Mouse (Mus musculus): ENCODE results near the gene Nhsl1.

Nhsl1 gene

DNA sequence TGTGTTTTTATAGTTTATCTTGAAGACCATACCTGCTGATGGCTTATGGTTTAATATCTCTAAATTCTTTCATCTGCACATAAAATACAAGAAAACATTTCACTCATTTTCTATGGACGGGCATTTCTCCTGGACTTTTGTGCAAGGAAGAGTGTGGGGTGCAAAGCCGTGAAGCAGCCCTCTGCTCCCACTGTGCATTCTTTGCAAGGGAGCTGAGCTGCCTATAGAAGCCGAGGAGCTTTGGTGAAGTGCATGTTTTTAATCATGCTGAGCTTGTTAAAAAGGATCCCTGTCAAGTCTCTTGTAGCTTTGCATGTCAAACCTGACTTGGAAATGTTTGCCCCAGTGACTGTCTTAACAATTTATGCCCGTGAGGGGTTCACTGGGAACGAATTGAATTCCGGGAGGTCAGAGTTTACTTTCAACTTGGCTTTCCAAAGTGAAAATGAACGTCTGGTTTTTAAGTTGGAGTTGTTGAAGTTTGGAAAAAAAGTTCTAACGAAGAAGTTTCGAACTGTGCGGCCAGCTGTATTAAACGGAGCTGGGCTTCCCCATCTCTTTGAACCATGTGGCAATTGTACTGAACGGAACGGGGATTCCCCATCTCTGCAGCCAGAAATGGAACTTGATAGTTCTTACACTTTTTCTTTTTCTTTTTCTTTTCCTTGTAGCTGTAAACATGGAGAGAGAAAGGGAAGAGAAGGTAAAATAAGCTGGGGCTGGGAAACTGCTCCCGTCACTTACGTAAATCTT lies 22.8 kb downstream of the Nhsl1 start:
- DNase-seq (ENCODE audit: low spot score in 2 of 2) = no peak

DNA sequence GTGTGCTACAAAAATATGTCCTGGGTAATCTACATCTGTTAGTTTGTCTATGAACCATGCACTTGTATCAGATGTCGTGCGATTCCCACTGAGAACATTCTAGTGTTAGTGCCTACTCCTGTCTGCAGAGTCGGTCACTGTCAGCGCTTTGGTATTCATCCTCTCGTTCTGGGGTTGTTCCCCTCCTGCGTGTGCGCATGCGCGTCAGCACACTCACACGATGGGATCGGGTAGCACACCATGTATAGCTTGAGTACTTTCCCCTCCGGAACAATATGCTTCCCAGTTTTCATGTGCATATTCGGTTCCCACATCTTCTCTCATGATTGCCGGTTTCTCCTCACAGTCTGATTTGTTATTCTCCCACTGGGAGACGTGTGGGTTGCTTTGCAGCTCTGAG lies 28.4 kb downstream of the Nhsl1 start:
- no peak for DNase-seq (ENCODE audit: low spot score in 2 of 2)

DNA sequence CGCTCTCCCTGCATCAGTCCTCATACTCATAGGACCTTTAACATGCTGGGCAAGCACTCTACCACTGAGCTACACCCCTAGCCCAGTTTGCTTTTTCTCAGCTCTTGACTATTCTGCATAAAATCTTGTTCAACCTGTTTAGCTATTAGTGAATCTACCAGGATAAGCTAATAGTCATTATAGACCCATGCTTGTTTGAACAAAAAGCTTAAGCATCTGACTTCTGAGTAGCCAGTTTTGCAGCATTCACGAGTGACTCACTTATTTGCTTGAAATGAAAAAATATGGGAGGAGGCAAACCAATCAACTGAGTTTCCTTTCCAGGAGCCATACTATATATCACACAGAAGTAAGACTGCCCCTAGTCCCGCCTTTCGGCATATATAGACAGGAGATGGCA lies 32.0 kb downstream of the Nhsl1 start:
- no peak for DNase-seq (ENCODE audit: low spot score in 2 of 2)

DNA sequence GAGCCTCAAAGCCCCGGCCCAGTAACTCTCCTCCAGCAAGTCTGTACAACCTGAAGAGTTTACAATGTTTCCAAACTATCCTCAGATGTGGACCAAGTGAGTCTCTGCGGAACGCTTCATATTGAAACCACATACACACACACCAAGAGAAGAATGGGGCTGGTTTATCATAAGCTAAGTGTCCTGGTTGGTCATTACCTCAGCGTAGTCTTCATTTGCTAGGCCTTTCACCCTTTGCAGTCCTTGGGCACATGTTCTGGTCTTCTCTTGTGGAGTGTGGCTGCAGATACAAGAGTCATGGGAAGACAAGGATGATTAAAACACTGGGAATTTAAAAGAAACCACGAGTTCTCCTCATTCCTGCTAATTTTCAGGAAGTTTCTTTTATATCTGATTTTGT lies 34.2 kb downstream of the Nhsl1 start:
- no peak for DNase-seq (ENCODE audit: low spot score in 2 of 2)

DNA sequence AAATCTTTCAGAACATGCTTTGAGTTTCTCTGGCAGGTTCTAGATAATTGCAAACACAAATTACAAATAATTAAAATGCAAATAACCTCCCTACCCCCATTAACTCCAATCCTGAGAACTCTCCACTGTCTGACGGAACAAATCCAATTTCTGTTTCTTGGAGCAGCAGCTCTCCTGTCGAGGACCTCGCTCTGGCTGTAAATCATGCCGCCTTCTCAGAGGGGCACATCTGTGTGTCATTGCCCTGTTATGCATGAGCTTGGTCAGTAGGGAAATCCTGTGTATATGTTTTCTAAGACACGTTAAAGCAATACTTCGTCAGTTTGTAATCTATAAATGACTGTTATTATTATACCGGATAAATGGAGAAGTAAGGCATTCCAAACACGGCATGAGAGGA lies 35.3 kb downstream of the Nhsl1 start:
- no peak for DNase-seq (ENCODE audit: low spot score in 2 of 2)

DNA sequence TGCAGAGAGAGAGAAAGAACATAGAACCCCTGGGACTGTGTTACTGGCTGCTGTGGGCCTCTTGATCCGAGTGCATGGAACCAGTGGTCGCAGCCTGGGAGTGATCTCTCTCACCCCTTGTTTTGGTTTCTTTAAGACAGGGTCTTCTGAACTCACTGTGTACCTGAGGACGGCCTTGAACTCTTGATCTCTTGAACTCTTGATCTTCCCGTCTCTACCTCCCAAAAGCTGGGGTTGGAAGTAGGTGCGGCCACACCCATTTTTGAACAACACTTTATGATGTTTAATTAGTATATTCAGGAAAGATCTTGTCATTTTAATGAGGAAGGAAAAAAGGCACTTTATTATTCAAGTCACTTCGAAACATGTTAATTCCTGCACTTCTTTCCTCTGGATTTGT lies 37.7 kb downstream of the Nhsl1 start:
- DNase-seq (ENCODE audit: low spot score in 2 of 2) = no peak

DNA sequence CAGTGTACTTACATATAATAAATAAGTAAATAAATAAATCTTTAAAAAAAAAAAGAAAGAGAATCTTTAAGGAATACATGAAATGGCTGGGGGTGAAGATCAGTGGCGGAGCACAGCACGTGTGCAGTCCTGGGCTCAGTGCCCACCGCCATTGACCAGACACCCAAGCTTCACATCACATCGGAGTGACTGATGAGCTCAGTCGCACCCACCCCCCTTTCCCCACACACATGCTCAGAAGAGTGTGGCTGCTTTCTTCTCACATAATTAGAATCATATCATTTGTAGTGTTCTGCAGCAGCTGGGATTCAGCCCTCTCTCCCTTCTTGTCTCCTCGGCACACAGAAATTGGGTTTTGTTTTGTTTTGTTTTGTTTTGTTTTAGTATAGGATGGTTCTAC lies 38.4 kb downstream of the Nhsl1 start:
- DNase-seq (ENCODE audit: low spot score in 2 of 2) = no peak

DNA sequence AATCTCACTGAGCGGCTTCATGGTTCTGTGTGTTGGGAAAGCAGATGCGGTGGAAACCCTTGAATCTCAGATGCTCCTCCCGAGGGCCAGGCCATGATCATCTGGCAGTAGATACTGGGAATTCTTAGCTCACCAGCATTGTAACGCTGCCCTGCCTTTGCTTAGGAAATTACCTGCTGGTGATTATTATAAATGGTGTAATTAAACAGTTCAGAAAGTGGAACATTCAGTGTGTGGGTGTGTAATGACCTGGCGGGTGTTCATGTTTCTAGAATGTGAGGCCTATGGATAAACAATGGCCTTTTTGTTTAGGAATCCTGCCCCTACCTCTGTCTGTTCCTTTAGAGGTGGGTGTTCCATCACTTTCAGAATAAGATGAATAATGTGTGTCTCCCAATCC lies 39.7 kb downstream of the Nhsl1 start:
- DNase-seq (ENCODE audit: low spot score in 2 of 2) = no peak

DNA sequence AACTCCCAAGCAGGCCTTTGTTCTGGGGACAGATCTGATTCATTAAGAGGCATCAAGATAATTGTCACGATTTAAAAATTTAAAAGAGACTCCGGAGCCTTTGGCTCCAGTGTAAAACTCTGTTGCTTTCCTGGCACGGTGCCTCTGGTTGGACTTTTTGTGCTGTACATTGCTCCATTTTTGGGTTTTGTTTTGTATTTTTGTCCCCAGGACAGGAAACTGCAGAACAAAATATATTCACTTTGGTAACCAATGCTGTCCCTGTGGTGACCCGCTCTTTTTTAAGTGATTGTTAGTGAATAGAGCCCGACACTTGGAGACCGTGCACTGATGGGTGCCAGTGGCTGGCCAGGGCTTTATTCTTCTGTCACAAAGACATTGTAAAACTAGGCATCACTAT lies 41.4 kb downstream of the Nhsl1 start:
- DNase-seq (ENCODE audit: low spot score in 2 of 2) = peak; percentile 27 to 32

DNA sequence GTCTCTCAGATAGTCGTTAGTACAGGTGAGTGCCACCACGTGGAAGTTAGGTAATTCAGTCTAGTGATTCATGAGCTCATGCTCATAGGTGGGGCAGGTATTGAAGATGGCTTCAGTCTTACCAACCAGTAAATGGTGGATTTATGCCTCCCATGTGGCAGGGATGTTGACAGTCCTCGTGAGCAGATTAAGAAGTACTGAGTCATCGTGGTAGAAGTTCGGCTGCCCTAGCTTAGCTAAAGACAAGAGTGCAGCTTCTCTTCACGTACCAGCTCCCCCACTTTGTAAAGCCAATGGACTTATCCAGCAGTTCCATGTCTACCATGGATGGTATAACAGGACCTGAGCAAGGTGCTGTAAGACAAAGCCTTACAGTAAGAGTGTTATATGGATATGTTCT lies 46.6 kb downstream of the Nhsl1 start:
- DNase-seq (ENCODE audit: low spot score in 2 of 2) = no peak

DNA sequence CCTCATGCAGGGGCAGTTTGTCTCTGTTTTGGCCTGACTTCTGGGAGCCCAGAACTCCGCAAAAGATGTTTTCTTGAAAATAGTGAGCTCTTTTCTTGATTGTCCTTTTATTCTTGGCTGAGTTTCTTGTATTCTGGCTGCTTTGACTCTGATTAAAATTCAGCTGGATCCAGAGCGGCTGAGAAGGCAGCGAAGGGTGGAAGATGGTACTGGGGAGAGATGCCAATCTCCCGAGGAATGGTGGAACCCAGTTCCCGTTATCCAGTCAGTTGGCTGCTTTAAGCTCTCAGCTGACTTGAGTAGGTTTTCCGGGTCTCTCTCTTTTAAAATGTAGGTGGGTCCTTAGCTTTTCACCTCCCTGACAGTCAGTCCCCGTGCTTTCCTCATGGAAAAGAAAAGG lies 47.9 kb downstream of the Nhsl1 start:
- DNase-seq (ENCODE audit: low spot score in 2 of 2) = no peak

DNA sequence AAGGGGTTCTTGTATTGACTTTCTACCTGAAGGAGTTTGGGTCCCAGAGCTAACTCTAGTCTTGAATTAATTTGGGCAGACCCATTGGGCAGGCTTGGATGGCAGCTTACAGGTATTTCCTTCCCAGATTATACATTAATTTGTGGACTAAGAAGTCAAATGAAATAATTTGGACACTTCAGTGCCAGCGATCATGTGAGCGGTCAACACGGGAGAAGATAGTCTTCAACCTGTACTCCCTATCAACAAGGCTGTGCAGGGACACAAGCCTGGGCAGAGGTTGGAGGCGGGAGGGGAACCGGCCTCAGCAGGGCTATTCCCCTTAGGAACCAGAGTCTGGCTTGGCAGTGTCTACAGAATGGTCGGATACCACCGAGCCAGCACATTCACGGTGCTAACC lies 49.3 kb downstream of the Nhsl1 start:
- DNase-seq (ENCODE audit: low spot score in 2 of 2) = no peak

DNA sequence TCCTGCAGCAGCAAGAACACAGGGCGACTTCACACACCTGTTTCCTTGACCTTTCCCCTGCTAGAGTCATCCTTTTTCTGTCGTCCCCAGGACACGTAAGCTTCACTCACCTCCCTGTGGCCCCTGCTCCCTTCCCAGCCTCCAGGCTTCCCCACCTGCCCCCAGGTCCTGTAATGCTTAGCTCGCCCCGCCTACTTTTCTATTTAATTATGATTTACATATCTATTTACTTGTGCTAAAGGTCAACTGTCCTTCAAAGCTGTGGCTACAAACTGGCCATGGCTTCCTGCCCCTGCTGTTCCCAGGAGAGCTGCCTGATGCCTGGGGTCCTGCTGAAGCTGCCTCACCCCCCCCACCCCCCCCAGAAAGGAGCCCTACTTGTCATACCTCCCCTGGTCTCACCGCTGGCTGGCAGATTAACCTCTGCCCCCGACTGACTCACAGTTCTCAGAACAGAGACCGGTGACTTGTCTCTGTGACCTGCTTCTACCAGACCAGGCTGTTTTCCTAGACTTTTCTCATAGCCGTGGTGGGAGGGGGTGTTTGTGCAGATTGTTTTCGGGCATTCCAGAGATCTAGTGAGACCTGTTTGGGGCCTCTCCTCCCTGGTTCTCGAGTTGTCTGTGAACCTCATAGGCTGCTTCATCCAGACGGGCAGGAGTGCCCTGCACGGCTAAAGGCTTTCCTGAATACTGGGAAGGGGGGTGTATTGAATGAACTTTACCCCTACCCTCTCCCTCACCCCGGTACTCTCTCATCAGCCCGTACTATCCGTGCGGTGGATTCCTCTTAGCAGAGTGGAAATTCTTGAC lies 51.9 kb downstream of the Nhsl1 start:
- no peak for DNase-seq (ENCODE audit: low spot score in 2 of 2)

DNA sequence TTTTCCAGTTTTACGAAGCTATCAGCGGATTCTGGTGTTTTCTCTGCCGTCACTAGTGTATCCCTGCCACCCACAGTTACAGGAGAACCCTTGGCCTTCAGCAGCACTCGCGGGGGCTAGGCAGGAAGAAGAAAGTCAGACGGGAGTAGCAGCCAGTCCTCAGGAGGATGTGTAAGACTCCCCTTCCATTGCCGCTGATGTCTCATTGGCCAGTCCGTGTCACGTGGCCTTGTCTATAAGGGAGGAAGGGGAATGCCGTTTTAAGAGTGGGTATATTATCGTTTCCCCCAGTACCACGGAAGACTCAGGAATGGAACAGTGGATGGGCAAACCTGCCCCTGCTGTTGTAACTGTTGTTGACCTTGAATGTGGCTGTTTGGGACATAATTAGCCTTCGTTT lies 53.1 kb downstream of the Nhsl1 start:
- DNase-seq (ENCODE audit: low spot score in 2 of 2) = no peak

DNA sequence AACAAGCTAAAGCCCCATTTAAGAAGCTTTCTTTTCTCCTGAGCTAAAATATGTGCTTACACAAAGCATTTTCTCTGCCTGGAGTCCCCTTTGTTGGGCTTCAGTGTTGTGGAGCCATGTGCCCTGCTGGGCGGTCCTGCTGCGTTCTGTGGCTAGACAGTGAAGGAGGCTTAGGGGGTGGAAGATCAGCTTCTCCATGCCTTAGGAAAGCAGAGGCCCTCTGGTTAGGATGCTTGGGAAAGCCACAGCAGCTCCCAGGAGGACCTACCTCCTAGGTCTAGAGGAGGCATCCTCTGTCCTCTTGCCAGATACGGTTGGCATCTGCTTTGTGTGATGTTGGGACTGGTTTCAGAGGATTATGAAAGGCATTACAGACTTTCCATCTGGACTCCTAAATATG lies 56.5 kb downstream of the Nhsl1 start:
- DNase-seq (ENCODE audit: low spot score in 2 of 2) = no peak

DNA sequence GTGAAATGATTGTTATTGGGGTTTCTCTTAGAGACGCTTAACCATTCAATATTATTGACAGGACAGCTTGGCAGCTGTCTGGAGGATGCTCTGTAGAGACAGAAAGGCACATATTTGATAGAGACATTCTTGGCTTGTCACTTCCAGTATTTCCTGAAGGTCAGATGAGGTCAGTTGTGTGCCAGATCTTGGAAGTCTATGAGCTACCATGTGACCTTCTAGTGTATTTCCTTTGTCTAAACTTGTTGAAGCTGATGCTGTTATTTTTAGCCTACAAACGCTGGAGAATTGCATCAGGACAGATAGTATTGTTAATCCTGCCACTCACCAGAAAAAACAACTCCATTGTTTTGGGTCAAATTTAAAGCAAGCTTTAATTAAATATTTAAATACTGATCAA lies 66.0 kb downstream of the Nhsl1 start:
- no peak for DNase-seq (ENCODE audit: low spot score in 2 of 2)

DNA sequence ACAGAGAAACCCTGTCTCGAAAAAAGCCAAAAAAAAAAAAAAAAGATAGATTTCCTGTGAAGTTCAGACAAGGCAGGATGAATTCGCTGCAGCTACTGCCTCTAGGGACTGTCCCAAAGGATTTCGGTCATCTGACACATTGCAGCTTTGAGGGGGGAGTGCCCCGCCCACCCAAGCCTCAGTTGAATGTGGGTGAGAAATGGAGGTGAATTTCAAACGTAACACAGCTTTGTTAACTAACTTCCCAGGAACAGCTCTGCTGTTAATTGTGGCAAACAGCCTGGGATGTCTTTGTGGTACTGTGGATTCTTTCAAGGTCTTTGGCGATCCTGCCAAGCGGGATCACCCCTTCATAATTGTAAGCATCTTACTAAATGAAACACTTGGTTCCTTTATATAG lies 67.4 kb downstream of the Nhsl1 start:
- DNase-seq (ENCODE audit: low spot score in 2 of 2) = peak; percentile 40 to 52

DNA sequence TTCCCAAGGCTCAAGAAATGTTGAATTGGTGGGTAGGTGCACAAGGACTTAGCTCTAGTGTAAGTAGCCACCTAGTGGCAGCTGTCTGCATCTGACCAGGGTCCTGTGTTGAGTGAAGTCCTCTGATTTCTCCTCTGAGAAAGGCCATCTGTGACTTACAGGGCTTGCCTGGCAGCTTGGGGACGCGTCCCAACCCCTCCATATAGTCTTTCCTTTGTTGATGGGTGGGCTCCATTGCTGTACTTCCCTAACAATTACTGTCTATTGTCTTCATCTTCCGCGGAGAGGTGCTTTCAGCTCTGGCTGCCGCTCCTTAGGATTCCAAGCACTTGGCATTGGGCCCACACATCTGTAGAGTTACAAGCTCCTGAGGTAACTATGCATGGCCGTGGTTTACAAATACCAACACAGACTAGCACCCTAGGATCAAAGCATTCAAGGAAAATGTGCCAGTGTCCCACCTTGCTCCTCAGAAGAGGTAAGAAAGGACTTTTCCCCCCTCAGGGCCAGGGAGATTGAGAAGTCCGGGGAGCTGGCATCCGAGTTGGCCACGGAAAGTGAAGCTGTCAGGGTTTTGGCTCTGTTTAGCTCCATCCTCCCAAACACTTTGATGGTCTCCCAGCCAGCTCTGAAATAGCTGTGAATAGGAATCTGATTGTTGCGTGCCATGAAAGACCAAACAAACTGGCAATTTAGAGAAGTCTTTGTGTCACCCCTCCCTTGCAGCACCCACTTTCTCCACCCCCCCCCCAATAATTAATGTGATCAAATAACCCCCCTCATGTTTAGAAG lies 70.2 kb downstream of the Nhsl1 start:
- peak; percentile 44 to 48 for DNase-seq (ENCODE audit: low spot score in 2 of 2)

DNA sequence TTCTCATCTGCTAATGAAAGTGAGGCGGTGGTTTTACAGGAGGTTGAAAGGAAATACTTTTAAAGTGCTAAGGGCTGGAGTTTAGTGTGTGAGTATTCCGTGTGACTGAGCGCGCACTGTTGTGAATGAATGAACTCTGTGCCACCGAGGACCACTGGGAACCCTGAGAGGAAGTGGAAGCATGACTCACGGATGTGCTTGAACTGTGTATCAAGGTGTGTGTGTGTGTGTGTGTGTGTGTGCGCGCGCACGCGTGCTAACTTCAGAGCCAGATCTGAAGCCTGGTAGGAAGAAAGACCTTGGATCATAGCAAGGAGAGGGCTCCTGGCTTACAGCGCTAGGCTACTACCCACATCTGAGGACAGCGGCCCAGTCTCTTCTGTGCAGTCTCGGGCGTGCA lies 71.2 kb downstream of the Nhsl1 start:
- DNase-seq (ENCODE audit: low spot score in 2 of 2) = no peak

DNA sequence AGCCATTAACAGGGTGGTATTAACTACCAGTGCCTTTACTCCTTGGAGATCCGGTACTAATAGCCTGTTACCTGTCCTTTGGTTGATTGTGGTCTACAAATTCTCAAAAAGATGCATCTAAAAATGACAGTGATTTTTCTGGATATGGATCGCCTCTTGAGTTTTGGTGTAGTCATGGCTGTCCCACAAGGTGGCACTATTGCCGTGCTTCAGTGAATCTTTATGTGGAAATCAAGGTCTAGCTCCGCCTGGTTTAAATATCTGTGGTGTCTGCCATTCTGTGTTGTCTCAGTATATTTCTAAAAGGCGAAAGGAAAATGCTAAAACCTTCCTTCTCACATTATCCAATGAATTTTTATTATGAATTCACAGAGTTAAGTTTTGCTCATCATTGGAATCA lies 72.8 kb downstream of the Nhsl1 start:
- DNase-seq (ENCODE audit: low spot score in 2 of 2) = peak in 1 of 2 experiments; percentile 61

DNA sequence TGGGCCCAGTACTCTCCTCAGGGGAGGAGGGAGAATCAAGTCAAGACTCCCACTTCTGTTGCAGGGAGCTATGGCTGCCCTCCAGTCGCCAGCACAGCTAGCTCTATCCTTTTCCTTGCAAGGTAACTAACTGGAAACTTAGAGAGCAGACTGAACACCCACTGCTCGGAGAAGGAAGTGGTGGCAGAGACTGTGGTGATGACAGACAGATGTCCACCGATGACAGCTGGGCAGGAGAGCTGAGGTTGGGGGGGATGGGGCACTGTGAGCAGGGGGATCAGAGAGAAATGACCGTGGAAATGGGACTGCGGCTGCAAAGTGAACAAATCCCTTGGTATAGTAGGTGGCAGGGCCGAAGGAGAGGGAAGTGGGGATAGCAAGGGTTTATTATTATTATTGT lies 73.5 kb downstream of the Nhsl1 start:
- DNase-seq (ENCODE audit: low spot score in 2 of 2) = no peak

DNA sequence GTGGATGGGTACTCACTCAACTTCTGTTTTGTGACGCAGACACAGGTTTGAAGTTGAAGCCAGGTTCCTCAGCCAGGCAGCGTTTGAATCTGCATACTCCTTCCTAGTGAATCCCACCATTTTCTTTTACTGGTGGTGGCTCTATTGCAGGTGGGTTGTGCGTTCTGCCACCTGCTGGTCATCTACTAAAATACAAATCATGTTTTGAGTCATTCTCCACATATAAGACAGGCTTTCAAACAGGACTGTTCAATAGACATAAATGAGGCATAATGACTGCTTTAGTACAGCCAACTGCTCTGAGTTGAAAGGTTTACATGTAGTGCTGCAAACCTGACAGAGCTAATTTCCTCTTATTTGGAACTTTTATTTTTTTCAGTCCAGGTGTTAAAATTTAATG lies 75.0 kb downstream of the Nhsl1 start:
- DNase-seq (ENCODE audit: low spot score in 2 of 2) = no peak

DNA sequence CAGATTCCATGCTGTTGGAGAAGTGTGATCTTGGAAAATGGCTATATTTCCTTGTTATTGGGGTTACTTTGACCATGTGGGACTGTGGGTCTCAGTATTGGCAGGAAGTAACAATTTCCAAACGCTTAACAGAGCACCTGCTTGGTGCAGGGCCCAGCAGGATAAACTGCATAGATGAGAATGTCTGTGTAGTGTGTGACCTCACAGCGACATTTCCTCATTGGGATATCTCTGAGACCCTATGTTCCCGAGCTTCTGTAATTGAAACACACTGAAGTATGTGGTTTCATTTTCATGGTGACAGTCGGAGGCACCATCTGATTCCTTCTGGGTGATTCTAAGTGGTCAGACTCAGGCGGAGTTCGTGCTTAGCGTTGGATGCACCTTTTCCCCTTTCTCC lies 75.5 kb downstream of the Nhsl1 start:
- DNase-seq (ENCODE audit: low spot score in 2 of 2) = no peak
